Mouse (Mus musculus) G1E (cell line): ENCODE data around the gene Rfc4. TPM values are rescaled to one million over a fixed set of nuclear protein-coding genes. Genes with fewer than 3 reads are reported as not detected.
"Not testable (repeated sequence)": the region's sequence is repeated elsewhere in the genome, so short reads cannot be mapped to it uniquely, and the experiment has no call there.

Experiments
- ATAC-seq: 2 replicates; pipeline ENCODE4 v1.8.0; 2016; ENCODE audit warnings: mild to moderate bottlenecking; ENCODE audit not compliant: insufficient number of reproducible peaks, poor library complexity, low FRiP score, severe bottlenecking; ENCODE audit errors: extremely low read depth
- DNase-seq: peaks from one replicate; pipeline ENCODE4 v3.0.0; 2012; ENCODE audit warnings: low spot score
- H3K27me3 ChIP-seq: 2 replicates; pipeline ENCODE4 v1.6.1; 2012; ENCODE audit warnings: mild to moderate bottlenecking, low read length, inconsistent platforms; ENCODE audit not compliant: insufficient read depth
- H3K36me3 ChIP-seq: replicated peaks from 2 replicates; pipeline ENCODE3; 2012; ENCODE audit warnings: mild to moderate bottlenecking, inconsistent platforms
- H3K4me1 ChIP-seq: 2 replicates; pipeline ENCODE4 v1.6.1; 2012; ENCODE audit warnings: low read depth, low read length, inconsistent platforms, mixed read lengths; ENCODE audit not compliant: insufficient read depth
- H3K4me3 ChIP-seq: 2 replicates; pipeline ENCODE4 v1.5.1; 2012; ENCODE audit warnings: low read depth, mild to moderate bottlenecking, inconsistent platforms, low read length, moderate library complexity, mixed read lengths
- H3K9me3 ChIP-seq: replicated peaks from 2 replicates; pipeline ENCODE4 v1.6.1; 2012; ENCODE audit warnings: inconsistent platforms
- CTCF ChIP-seq: IDR thresholded peaks from 2 replicates; pipeline ENCODE4 v1.5.1; 2012; ENCODE audit warnings: low read depth, low read length, inconsistent platforms, mixed read lengths
- GATA1 ChIP-seq: IDR thresholded peaks from 2 replicates; pipeline ENCODE4 v1.6.1; 2012; ENCODE audit warnings: borderline replicate concordance, low read length, inconsistent platforms, mixed read lengths
- GATA2 ChIP-seq: IDR thresholded peaks from 2 replicates; pipeline ENCODE4 v1.6.1; 2012; ENCODE audit warnings: low read depth, low read length, inconsistent platforms, borderline replicate concordance
- POLR2AphosphoS5 ChIP-seq: IDR thresholded peaks from 2 replicates; pipeline ENCODE4 v1.6.1; 2012; ENCODE audit warnings: low read depth, low read length, inconsistent platforms; ENCODE audit not compliant: insufficient replicate concordance
- TAL1 ChIP-seq: conservative IDR thresholded peaks from 2 replicates; pipeline ENCODE4 v1.6.1; 2012; ENCODE audit warnings: low read depth, low read length, inconsistent platforms, mixed read lengths
- polyA plus RNA-seq: library from polyadenylated mRNA; stranded (reverse); fragments of >175 nt; gene quantifications from 2 replicates; pipeline ENCODE4 v1.2.3, GENCODE M21; 2012
- total RNA-seq, 2 experiments: library from RNA; stranded (forward) in 1 of 2; stranded (reverse) in 1 of 2; fragments of 200-1000 nt in 1 of 2; fragments of >200 nt in 1 of 2; fragmentation: Nextera tagmentation in 1 of 2; gene quantifications; 2 replicates each; pipeline ENCODE4 v1.2.3; 2014 to 2017

Rfc4 gene
- total and polyA plus RNA-seq, 3 experiments: 49.2 to 181 (median 90.1) TPM

GRCm38 (mm10) chr16:23102340-23103037 is 25.0 kb downstream of the Rfc4 start:
- Histone ChIP-seq H3K4me3 (peak overlapping the region; percentile 71), H3K27me3 (no peaks in the 10 kb centered on the region), H3K9me3 (no peaks in the 10 kb centered on the region), H3K36me3 (no peaks in the 10 kb centered on the region), H3K4me1 (peaks cover 51% of the 10 kb centered on the region)
- no peak for TF ChIP-seq POLR2AphosphoS5
- TF ChIP-seq TAL1: no peak
- no peak for TF ChIP-seq GATA1
- no peak for TF ChIP-seq GATA2
- TF ChIP-seq CTCF: no peak
- ATAC-seq (0 out of 2 replicates have a peak, but pooled peaks have one; percentile 17), DNase-seq (peak; percentile 65)

DNA sequence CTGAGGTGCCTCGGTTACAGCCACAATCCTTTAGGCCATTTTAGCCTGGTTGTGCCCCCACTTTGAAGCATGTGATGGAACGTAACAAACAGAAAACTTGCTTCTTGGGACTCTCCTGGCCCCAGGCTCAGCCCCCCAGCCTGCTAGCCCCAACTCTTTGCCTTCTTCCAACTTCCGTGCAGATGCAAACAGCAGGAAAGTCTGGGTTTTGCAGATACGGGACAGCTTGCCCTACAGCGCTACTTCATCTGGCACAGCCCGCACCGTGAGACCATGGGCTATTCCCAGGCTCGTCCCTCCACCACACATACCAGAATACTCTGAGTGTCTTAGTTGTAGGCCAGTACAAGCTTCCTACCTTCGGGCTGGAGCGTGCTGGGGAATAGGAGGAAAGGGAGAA is 26.9 kb downstream of the Rfc4 start:
- Histone ChIP-seq H3K4me1 (peaks cover 45% of the 10 kb centered on the region), H3K9me3 (no peaks in the 10 kb centered on the region), H3K4me3 (peak overlapping the region; percentile 60; the same call in 1 of the 2 replicates), H3K36me3 (no peaks in the 10 kb centered on the region), H3K27me3 (no peaks in the 10 kb centered on the region)
- DNase-seq: peak; percentile 40
- no peak for TF ChIP-seq TAL1
- TF ChIP-seq GATA1: no peak
- no peak for TF ChIP-seq CTCF
- no peak for TF ChIP-seq POLR2AphosphoS5
- no peak for TF ChIP-seq GATA2
- ATAC-seq: peak; percentile 46

- H3K4me3 ChIP-seq: peak overlapping the region; percentile 60
- ATAC-seq (no peak), DNase-seq (peak; percentile 22)
- peaks cover 40% of the 10 kb centered on the region for H3K4me1 ChIP-seq
- no peaks in the 10 kb centered on the region for H3K27me3 ChIP-seq
- no peaks in the 10 kb centered on the region for H3K9me3 ChIP-seq
- no peak for TF ChIP-seq CTCF
- TF ChIP-seq TAL1: no peak
- TF ChIP-seq GATA2: no peak
- no peak for TF ChIP-seq GATA1
- no peak for TF ChIP-seq POLR2AphosphoS5
- no peaks in the 10 kb centered on the region for H3K36me3 ChIP-seq
Measured at GRCm38 (mm10) chr16:23100099-23100575, 27.4 kb downstream of the Rfc4 start.

- TF ChIP-seq GATA2: no peak
- Histone ChIP-seq H3K36me3 (no peaks in the 10 kb centered on the region), H3K27me3 (no peaks in the 10 kb centered on the region), H3K4me1 (peaks cover 40% of the 10 kb centered on the region), H3K4me3 (peak overlapping the region; percentile 60; the same call in 1 of the 2 replicates), H3K9me3 (no peaks in the 10 kb centered on the region)
- DNase-seq (no peak), ATAC-seq (no peak)
Measured at GRCm38 (mm10) chr16:23099632-23100031, 27.9 kb downstream of the Rfc4 start.

- not testable (repeated sequence) for DNase-seq, H3K36me3 ChIP-seq, H3K4me3 ChIP-seq, H3K9me3 ChIP-seq, H3K27me3 ChIP-seq, ATAC-seq
- H3K4me1 ChIP-seq: peaks cover 26% of the 10 kb centered on the region
Measured at GRCm38 (mm10) chr16:23098105-23098452, 29.5 kb downstream of the Rfc4 start.

DNA sequence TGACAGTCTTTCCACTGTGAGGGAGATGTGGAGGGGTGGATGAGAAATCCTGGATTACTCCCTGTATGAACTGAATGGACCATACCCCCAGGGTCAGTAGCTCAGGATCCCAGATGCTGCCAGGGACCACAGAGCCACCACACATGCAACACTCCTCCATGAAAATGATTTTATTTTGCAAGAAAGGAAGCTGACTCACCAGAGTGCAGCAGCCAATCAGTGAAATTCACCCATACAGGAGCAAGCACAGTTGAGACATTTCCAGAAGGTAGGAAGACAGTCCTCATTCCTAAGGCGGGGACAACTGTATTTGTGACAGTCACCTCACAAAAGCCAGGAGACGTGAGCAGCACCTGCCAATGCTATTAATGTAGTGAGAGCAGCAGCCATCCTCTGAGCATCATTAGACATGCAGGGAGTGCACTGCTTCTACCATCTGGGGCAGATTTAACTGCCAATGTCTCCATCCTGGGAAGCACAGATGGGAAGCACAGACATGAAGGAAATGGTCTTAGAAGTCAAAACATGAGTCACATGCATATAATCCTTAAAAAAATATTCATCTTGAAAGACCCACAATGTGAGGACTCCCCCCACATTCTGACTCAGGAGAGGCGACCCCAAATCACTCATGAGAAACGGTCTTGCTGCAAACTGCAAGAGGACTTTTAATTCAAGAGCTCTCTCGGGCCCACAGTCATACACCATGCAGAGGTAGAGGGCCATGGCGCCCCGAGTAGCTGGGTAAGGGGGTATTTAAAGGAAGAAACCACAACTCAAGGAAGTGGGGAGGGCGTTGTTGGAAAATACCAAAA is 30.0 kb downstream of the Rfc4 start:
- not testable (repeated sequence) for H3K9me3 ChIP-seq, DNase-seq, H3K4me3 ChIP-seq, ATAC-seq, H3K36me3 ChIP-seq, H3K27me3 ChIP-seq
- H3K4me1 ChIP-seq: peaks cover 20% of the 10 kb centered on the region

DNA sequence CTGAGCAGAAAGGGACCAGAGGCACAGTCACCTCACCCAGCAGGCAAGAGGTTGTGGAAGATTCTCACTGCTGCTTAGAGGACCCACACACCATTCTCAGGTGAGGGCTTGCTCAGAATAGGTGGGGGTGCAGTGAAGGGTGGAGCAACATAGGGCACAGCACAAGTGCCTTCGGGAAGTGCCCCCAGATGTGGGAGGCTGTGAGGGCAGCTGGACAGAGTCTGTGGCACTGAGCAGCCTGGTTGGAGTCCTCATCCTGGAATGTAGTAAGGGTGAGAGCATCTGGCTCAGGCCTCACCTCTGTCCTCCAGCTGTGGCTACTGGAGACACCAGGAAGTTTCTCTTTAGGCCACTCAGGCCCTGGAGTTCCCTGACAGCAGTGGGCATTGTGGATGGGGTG is 30.7 kb downstream of the Rfc4 start:
- not testable (repeated sequence) for H3K4me3 ChIP-seq, DNase-seq, H3K27me3 ChIP-seq, H3K36me3 ChIP-seq, ATAC-seq, H3K9me3 ChIP-seq
- peaks cover 17% of the 10 kb centered on the region for H3K4me1 ChIP-seq

DNA sequence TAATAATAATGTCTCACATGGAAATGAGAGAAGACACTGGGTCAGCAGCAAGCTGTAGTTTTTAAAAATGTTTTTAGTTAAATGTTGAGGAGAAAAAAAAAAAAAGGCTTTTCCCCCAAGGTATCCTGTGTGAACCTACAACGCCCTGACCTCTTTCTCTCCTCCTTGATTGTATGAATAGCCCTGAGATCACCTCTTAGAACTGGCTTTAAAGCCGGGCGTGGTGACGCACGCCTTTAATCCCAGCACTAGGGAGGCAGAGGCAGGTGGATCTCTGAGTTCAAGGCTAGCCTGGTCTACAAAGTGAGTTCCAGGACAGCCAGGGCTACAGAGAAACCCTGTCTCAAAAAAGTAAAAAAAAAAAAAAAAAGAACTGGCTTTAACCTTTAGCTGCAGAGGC is 32.0 kb downstream of the Rfc4 start:
- not testable (repeated sequence) for H3K4me3 ChIP-seq, H3K9me3 ChIP-seq, DNase-seq, H3K36me3 ChIP-seq, ATAC-seq
- Histone ChIP-seq H3K27me3 (peaks cover 15% of the 10 kb centered on the region), H3K4me1 (peaks cover 15% of the 10 kb centered on the region)
